Mouse (Mus musculus) midbrain, embryonic 13.5 days (tissue): ENCODE results near the gene L3mbtl1. TPM values are rescaled to one million over a fixed set of nuclear protein-coding genes. Genes with fewer than 3 reads are reported as not detected.
A peak's percentile ranks its signal among the peaks of the same experiment; 100 is the strongest.
"Not testable (repeated sequence)": the region's sequence is repeated elsewhere in the genome, so short reads cannot be mapped to it uniquely, and the experiment has no call there.

Source experiments
- ATAC-seq: fragments of 200-750 bp; cut with Nextera tagmentation; 2 replicates; pipeline ENCODE4 v1.8.0; 2017; ENCODE audit warnings: mild to moderate bottlenecking, moderate TSS enrichment, moderate library complexity
- H3K27ac ChIP-seq: fragments of 300-500 bp; sonication (generic); 2 replicates; pipeline ENCODE4 v1.5.1; 2015; ENCODE audit warnings: inconsistent platforms, mild to moderate bottlenecking, moderate library complexity
- H3K27me3 ChIP-seq: fragments of 300-500 bp; sonication (generic); 2 replicates; pipeline ENCODE4 v1.6.1; 2015; ENCODE audit warnings: mild to moderate bottlenecking, inconsistent platforms
- H3K36me3 ChIP-seq: fragments of 300-500 bp; sonication (generic); 2 replicates; pipeline ENCODE4 v1.6.1; 2015; ENCODE audit warnings: mild to moderate bottlenecking, inconsistent platforms
- H3K4me1 ChIP-seq: fragments of 300-500 bp; sonication (generic); replicated peaks from 2 replicates; pipeline ENCODE4 v1.6.1; 2015; ENCODE audit warnings: inconsistent platforms
- H3K4me2 ChIP-seq: fragments of 300-500 bp; sonication (generic); replicated peaks from 2 replicates; pipeline ENCODE4 v1.6.1; 2015; ENCODE audit warnings: moderate library complexity, mild to moderate bottlenecking, inconsistent platforms
- H3K4me3 ChIP-seq: fragments of 300-500 bp; sonication (generic); replicated peaks from 2 replicates; pipeline ENCODE4 v1.5.1; 2015; ENCODE audit warnings: mild to moderate bottlenecking, inconsistent platforms
- H3K9ac ChIP-seq: fragments of 300-500 bp; sonication (generic); replicated peaks from 2 replicates; pipeline ENCODE4 v1.6.1; 2015; ENCODE audit warnings: mild to moderate bottlenecking, inconsistent platforms
- H3K9me3 ChIP-seq: fragments of 300-500 bp; sonication (generic); 2 replicates; pipeline ENCODE4 v1.6.1; 2016; ENCODE audit warnings: mild to moderate bottlenecking, inconsistent platforms
- WGBS: fragments of 180-500 bp; shearing (Covaris S2); methylation state at CpG from one replicate; pipeline ENCODE4 v1.1.7; 2015; 5-methylcytosine and 5-hydroxymethylcytosine counted together
- polyA plus RNA-seq: library from polyadenylated mRNA; unstranded; fragments of >200 nt; fragmentation: Nextera tagmentation; extraction: Ambion mirVana; gene quantifications from 2 replicates; pipeline ENCODE4 v1.2.1, GENCODE M21; 2015

The L3mbtl1 gene
- 0.39 and 0.57 TPM in 2 replicates for polyA plus RNA-seq

DNA sequence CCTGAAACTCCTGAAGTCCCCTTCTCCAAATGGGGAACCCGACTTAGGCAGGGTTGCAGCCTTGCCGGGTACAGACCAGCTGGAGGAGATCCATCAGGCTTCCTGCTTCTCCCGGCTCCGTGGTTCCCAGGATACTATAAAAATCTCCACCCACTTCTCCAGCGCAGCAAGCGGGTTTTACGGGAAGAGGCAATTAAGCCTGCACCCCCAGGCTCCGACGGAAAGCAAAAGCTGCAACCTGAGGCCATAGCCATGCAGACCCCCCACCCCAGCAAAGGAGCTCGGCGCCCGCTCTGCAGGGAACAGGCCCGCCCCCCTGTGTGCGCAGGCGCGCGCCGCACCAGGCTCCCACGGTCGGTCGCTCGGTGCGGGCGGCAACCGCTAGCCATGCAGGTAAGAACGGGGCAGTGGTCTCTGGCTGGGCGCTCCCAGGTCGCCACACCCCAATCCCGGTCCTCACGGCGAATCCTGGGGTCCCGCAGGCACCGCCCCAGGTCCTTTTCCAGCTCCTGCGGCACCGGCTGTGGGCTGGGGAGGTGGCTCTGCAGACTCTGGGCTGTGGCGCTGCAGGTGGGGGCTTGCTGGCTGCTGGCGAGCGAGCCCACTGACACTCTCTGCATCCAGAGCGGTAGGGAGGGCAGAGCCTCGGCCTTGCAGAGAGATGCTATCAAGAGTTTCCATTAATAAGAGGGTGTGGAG, at the start of gene L3mbtl1:
Gene L3mbtl1, plus strand, starts transcription at position 325 of the 699 bp plus-strand sequence.
- H3K27ac ChIP-seq, result peak within 1 kb of the TSS; percentile 3; the same call in 1 of the 2 replicates

DNA sequence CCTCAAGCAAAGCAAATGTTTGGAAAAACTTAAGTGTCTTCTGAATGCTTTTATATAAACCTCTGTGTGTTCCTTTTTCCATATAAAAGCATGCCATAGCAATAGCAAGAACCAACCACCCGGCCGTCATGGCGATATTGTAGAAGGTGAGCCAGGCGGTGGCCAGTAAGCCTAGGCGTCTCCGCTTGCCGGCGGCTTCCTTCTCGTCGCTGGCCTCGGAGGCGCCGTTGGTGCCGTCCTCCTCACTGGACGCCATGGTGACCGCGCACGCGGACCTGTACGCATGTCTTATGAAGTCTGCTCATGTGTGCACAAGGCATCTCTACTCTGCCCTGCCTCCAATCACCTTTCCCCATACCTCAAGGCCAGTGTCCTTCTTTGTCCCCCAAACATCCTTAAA, 44.0 kb upstream of the L3mbtl1 start:
- not testable (repeated sequence) for H3K4me3 ChIP-seq

More for the DNA sequence above, at the start of gene L3mbtl1:
- ATAC-seq, result peak; percentile 76
- WGBS, result under 1% methylated on average over 40 of the region's 40 CpGs
- Histone ChIP-seq H3K4me3 (peak within 1 kb of the TSS; percentile 61), H3K4me2 (peak within 1 kb of the TSS; percentile 95), H3K27me3 (peaks cover 22% of the 10 kb centered on the region), H3K9ac (peak within 1 kb of the TSS; percentile 69), H3K4me1 (peaks cover 17% of the 10 kb centered on the region), H3K36me3 (peaks cover 32% of the 10 kb centered on the region), H3K9me3 (no peaks in the 10 kb centered on the region)

DNA sequence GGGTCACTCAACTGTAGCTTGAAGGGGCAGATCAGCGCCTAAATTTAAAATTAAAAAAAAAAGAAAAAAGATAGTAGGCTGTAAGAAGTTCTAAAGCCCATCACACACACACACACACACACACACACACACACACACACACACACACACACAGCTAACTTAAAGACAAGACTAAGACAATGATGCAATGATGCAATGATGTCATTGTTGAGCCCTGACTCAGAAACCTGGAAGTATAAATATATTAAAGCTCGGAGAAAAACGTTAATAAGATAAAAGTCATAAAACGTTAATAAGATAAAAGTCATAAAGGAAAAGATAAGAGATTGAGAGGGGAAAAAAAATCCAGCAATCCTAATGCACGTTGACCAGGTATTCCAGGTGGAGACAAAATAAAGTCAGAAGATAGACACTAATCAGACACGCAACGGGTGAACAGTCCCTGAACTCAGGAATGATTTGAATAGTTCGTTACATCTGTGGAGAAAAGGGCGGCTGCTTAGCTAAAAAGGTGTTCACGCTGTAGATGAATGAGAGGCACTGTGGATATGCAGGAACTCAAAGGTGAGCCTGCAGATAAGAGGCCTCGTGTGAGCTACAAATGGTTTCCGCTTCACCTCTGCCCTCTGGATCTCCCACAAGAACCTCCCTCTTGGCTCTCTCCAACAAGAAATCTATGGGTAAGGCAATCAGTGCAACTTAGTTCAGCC, 43.2 kb upstream of the L3mbtl1 start:
- H3K9ac ChIP-seq, result no peak overlapping the region
- WGBS, result 62% methylated on average over 12 of the region's 12 CpGs
- no peak overlapping the region for H3K4me2 ChIP-seq
- no peak overlapping the region for H3K4me3 ChIP-seq
- H3K9me3 ChIP-seq, result no peaks in the 10 kb centered on the region
- no peaks in the 10 kb centered on the region for H3K36me3 ChIP-seq
- H3K27ac ChIP-seq, result no peak overlapping the region
- ATAC-seq, result no peak
- H3K4me1 ChIP-seq, result peaks cover 13% of the 10 kb centered on the region
- no peaks in the 10 kb centered on the region for H3K27me3 ChIP-seq

More for the DNA sequence above, 44.0 kb upstream of the L3mbtl1 start:
- ATAC-seq, H3K27ac ChIP-seq, H3K9ac ChIP-seq, H3K27me3 ChIP-seq, H3K9me3 ChIP-seq, H3K4me2 ChIP-seq, H3K36me3 ChIP-seq: not testable (repeated sequence)
- H3K4me1 ChIP-seq, result peaks cover 13% of the 10 kb centered on the region
- WGBS, result 98% methylated on average over 20 of the region's 20 CpGs

DNA sequence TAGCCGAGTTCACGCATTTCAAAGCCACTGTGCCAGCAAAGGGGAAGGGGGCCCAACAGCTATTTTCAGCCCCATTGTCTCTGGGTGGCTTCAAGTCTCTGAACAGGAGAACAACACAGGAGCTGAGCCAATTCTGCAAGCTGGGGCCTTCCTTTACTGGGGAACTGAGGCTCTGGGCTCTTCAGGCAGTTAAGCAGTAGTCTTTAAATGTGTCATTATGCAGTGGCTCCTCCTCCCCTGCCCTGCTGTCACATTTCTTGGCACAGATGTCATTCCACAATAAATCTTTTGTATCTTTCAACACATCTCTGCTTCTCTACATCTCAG, 42.7 kb upstream of the L3mbtl1 start:
- Histone ChIP-seq H3K27me3 (no peaks in the 10 kb centered on the region), H3K9me3 (no peaks in the 10 kb centered on the region), H3K4me2 (no peak overlapping the region), H3K27ac (no peak overlapping the region), H3K4me1 (peaks cover 13% of the 10 kb centered on the region), H3K36me3 (no peaks in the 10 kb centered on the region), H3K9ac (no peak overlapping the region), H3K4me3 (no peak overlapping the region)
- 0% methylated on average over 2 of the region's 2 CpGs for WGBS
- no peak for ATAC-seq

DNA sequence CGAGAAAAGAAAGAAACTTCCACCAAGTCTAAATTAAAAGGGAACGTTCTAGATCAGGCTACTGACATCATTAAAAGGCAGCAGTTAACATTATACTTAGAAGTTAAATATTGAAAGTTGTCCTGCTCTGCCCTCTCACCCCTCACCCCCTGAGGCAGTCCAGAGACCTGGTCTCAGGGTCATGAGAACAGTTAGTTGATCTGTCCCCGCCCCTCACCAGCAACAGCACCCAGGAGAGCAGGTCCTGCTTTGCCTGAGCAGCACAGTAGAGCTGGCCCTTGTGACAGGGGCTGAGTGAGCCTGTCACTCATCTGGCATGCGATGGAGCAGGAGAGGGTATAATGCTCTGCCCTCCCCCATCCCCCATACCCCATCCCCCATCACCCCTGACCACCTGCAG, 37.4 kb upstream of the L3mbtl1 start:
- 84% methylated on average over 4 of the region's 4 CpGs for WGBS
- H3K4me1 ChIP-seq, result peaks cover 7% of the 10 kb centered on the region; the same call in 1 of the 2 replicates

DNA sequence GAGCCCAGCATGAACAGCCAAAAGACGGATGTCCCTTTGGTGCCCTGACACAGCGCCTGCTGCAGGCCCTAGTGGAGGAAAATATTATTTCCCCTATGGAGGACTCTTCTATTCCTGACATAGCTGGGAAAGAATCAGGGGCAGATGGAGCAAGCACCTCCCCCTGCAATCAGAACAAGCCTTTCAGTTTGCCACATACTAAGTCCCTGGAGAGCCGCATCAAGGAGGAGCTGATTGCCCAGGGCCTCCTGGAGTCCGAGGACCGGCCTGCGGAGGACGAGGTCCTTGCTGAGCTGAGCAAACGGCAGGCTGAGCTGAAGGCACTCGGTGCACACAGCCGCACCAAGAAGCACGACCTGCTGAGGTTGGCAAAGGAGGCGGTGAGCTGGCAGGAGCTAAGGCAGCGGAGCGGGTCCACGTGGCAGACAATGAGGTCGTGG, 35.2 kb upstream of the L3mbtl1 start:
- no peak overlapping the region for H3K4me3 ChIP-seq
- no peak overlapping the region for H3K27ac ChIP-seq
- 0 out of 2 replicates have a peak, but pooled peaks have one; percentile 30 for ATAC-seq
- 0 out of 2 replicates have a peak, but pooled peaks cover 2% of the 10 kb centered on the region for H3K27me3 ChIP-seq
- no peak overlapping the region; the same call in 1 of the 2 replicates for H3K4me2 ChIP-seq
- H3K9me3 ChIP-seq, result no peaks in the 10 kb centered on the region
- no peak overlapping the region for H3K9ac ChIP-seq
- H3K4me1 ChIP-seq, result 0 out of 2 replicates have a peak, but pooled peaks cover 7% of the 10 kb centered on the region
- H3K36me3 ChIP-seq, result no peaks in the 10 kb centered on the region
- WGBS, result 44% methylated on average over 16 of the region's 16 CpGs

More for the DNA sequence above, 37.4 kb upstream of the L3mbtl1 start:
- Histone ChIP-seq H3K4me2 (no peak overlapping the region), H3K27ac (no peak overlapping the region), H3K36me3 (no peaks in the 10 kb centered on the region), H3K27me3 (0 out of 2 replicates have a peak, but pooled peaks cover 2% of the 10 kb centered on the region), H3K9me3 (no peaks in the 10 kb centered on the region), H3K4me3 (no peak overlapping the region), H3K9ac (no peak overlapping the region)
- ATAC-seq, result no peak

DNA sequence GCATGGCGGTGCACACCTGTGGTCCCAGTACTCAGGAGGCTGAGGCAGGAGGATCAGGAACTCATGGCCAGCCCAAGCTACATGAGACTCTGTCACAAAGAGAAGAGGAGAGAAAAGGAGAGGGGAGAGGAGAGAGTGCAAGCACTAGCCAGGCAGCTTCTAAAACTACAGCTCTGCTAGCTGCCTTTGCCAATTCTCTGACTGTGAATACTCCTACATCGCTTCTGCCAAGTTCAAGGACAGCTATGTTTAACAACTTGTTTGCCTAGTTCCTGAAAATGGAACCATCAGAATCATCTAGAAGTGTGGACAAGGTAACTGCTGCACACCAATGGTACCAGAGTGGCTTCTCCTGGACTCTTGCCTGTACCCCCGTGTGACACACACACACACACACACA, 29.2 kb upstream of the L3mbtl1 start:
- no peak overlapping the region for H3K9ac ChIP-seq
- no peak overlapping the region for H3K4me2 ChIP-seq
- H3K27me3 ChIP-seq, result 0 out of 2 replicates have a peak, but pooled peaks cover 2% of the 10 kb centered on the region
- H3K4me1 ChIP-seq, result no peaks in the 10 kb centered on the region
- whole genome bisulfite sequencing, result 67% methylated on average over 3 of the region's 3 CpGs
- ATAC-seq, result no peak
- H3K27ac ChIP-seq, result no peak overlapping the region
- no peaks in the 10 kb centered on the region for H3K36me3 ChIP-seq
- no peaks in the 10 kb centered on the region for H3K9me3 ChIP-seq
- H3K4me3 ChIP-seq, result no peak overlapping the region

DNA sequence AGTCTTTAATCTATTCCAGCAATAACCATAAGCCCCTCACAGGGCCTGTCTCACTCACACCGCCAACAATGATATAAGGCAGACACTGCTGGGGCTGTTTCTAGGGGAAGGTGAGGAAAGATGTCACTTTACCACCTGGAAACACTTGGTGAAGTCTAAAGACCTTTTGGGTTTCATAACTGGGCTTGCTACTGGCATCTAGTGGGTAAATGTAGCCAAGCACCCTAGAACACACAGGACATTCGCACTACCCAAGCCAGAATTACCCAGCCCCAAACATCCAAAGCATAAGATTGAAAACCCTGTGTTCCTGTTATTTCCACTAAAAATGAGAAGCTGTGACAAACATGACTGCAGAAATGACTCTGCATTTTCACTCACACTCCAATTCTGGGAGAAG, 28.8 kb upstream of the L3mbtl1 start:
- 58% methylated on average over 2 of the region's 2 CpGs for WGBS
- H3K27me3 ChIP-seq, result 0 out of 2 replicates have a peak, but pooled peaks cover 2% of the 10 kb centered on the region
- H3K4me3 ChIP-seq, result no peak overlapping the region
- H3K9ac ChIP-seq, result no peak overlapping the region
- H3K36me3 ChIP-seq, result no peaks in the 10 kb centered on the region
- no peaks in the 10 kb centered on the region for H3K9me3 ChIP-seq
- no peak overlapping the region for H3K27ac ChIP-seq
- H3K4me1 ChIP-seq, result no peaks in the 10 kb centered on the region
- H3K4me2 ChIP-seq, result no peak overlapping the region
- no peak for ATAC-seq

DNA sequence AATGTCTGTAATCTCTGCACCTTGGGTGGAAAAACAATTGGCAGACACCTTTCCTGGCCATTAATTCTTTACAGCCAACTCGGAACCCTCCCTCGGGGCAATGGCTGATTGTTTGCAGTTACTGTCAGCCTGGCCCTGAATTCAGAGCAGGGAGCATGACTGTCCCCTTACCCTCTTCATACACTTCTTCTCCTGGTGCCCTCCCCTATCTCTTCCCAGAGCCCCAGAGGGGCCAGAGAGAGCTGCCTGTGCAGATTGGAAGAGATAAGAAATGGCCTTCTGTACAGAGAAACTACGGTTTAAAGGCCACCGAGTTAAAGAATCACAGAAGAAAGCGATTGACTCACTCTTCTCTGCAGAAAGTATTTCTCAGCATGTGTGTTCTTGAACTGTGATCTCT, 23.3 kb upstream of the L3mbtl1 start:
- Histone ChIP-seq H3K36me3 (no peaks in the 10 kb centered on the region), H3K27me3 (no peaks in the 10 kb centered on the region), H3K4me1 (no peaks in the 10 kb centered on the region), H3K9ac (no peak overlapping the region), H3K9me3 (no peaks in the 10 kb centered on the region), H3K27ac (no peak overlapping the region), H3K4me2 (no peak overlapping the region), H3K4me3 (no peak overlapping the region)
- no peak for ATAC-seq
- 85% methylated on average over 5 of the region's 5 CpGs for WGBS

DNA sequence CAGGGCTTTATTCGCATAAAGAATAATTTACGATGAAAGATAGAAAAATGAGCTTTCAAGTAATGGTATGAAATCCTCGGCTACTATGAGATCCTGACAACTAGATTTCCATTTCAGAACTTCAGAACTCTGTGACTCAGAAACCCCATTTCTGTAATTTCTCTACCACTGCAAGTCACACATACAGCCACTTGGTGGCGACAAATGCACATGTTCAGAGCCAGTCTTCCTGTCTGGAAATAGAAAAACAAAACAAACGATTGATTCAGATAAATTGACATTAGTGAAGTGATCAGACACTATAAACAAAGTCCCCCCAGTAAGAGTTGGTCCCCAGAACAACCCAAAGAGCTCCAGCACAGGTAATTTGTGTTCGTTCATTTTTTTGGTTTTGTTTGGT, 21.1 kb upstream of the L3mbtl1 start:
- Histone ChIP-seq H3K36me3 (no peaks in the 10 kb centered on the region), H3K27me3 (no peaks in the 10 kb centered on the region), H3K4me2 (no peak overlapping the region), H3K9ac (no peak overlapping the region), H3K9me3 (no peaks in the 10 kb centered on the region), H3K27ac (no peak overlapping the region), H3K4me3 (no peak overlapping the region), H3K4me1 (no peaks in the 10 kb centered on the region)
- WGBS, result 16% methylated on average over 6 of the region's 6 CpGs
- ATAC-seq, result no peak

DNA sequence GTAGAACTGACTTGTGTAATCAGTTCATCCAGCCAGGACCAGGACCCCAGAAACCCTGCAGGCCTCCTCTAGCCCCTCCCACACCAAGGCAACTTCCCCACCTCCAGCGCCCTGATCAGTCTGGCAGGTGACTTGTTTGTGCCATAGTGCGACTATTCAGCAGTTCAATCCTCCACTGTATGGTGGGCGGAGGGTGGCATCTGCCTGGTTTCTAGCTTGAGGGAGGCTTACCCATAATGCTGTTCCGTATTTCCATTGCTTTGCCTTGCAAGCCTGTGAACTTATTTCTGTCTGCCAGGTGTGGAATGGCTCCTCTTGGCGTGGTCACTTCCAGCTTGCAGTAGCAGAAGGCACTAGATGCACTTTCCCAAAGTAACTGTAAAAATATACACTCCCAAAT, 20.4 kb upstream of the L3mbtl1 start:
- Histone ChIP-seq H3K36me3 (no peaks in the 10 kb centered on the region), H3K9me3 (no peaks in the 10 kb centered on the region), H3K9ac (no peak overlapping the region), H3K4me2 (no peak overlapping the region), H3K27me3 (no peaks in the 10 kb centered on the region), H3K4me3 (no peak overlapping the region), H3K4me1 (no peaks in the 10 kb centered on the region), H3K27ac (no peak overlapping the region)
- no peak for ATAC-seq
- WGBS, result 80% methylated on average over 5 of the region's 5 CpGs

DNA sequence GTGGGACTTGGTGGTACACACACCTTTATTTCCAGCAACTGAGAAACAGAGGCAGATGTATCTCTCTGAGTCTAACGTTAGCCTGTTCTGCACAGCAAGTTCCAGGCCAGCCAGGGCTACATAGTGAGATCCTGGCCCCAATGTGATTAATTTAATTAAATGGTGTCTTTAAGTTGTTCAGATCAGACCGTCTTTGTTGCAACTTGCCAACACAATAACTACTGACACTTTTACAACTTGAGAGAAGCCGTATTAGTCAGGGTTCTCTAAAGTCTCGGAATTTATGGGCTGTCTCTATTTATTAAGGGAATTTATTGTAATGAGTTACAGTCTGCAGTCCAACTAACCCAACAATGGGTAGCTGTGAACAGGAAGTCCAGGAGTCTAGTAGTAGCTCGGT, 19.1 kb upstream of the L3mbtl1 start:
- Histone ChIP-seq H3K27me3 (peaks cover 1% of the 10 kb centered on the region), H3K4me2 (no peak overlapping the region), H3K4me1 (no peaks in the 10 kb centered on the region), H3K36me3 (no peaks in the 10 kb centered on the region), H3K9ac (no peak overlapping the region), H3K9me3 (no peaks in the 10 kb centered on the region), H3K27ac (no peak overlapping the region), H3K4me3 (no peak overlapping the region)
- WGBS, result 86% methylated on average over 5 of the region's 5 CpGs
- no peak for ATAC-seq
